Mouse (Mus musculus) myocyte (in vitro differentiated cells): ENCODE results near the gene Lrrtm3.

Source experiments
- CEBPB ChIP-seq: IDR thresholded peaks from 2 replicates; pipeline ENCODE4 v1.6.1; 2011; ENCODE audit warnings: mild to moderate bottlenecking, moderate library complexity; ENCODE audit not compliant: poor library complexity, insufficient read depth, severe bottlenecking
- MYOD1 ChIP-seq, 3 experiments: IDR thresholded peaks; one replicate each; pipeline ENCODE4 v1.6.1; 2011; ENCODE audit warnings: control low read depth in 2 of 3, low read depth in 2 of 3, mild to moderate bottlenecking in 2 of 3, moderate library complexity in 1 of 3; ENCODE audit not compliant: insufficient read length in 2 of 3, control insufficient read depth in 1 of 3
- MYOG ChIP-seq, 3 experiments: IDR thresholded peaks; one replicate each; pipeline ENCODE4 v1.6.1; 2011; ENCODE audit warnings: control low read depth in 2 of 3, low read depth in 2 of 3, mild to moderate bottlenecking in 2 of 3; ENCODE audit not compliant: insufficient read length in 2 of 3, control insufficient read depth in 1 of 3, insufficient read depth in 1 of 3
- POLR2A ChIP-seq: IDR thresholded peaks from one replicate; pipeline ENCODE4 v1.6.1; 2011; ENCODE audit warnings: low read depth, mild to moderate bottlenecking, control low read depth, moderate library complexity; ENCODE audit not compliant: insufficient read length
- POLR2AphosphoS2 ChIP-seq: IDR thresholded peaks from one replicate; pipeline ENCODE4 v1.6.1; 2011; ENCODE audit warnings: low read depth, control low read depth; ENCODE audit not compliant: insufficient read length
- USF1 ChIP-seq: IDR thresholded peaks from one replicate; pipeline ENCODE4 v1.6.1; 2011; ENCODE audit warnings: low read depth, mild to moderate bottlenecking, control low read depth, moderate library complexity

DNA sequence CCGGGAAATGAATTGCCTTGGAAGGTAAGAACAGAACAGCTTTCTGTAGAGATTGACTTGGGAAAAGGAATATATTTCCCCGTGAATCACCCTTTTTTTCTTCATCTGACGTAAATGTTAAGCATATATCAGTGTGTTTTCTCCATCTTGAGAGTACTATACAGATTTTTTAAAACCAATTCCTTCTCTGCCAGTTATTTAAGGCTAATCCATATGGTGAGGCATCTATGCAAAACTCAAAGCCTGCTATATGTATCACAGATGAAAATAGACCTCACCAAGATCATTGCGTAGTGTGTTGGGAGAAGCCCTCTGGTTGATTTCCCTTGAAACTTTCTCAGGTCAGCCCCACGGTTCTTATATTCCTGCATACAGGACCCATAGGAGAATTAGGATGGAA lies 195.5 kb downstream of the Lrrtm3 start:
- TF ChIP-seq POLR2A (no peak), USF1 (no peak), POLR2AphosphoS2 (no peak), MYOD1 (IDR thresholded peaks at IDR 0.05; ENCODE audit: control insufficient read depth in 1 of 3, insufficient read length in 2 of 3, low read depth in 2 of 3) (no peak), CEBPB (no peak), MYOG (IDR thresholded peaks at IDR 0.05; ENCODE audit: control insufficient read depth in 1 of 3, insufficient read depth in 1 of 3, insufficient read length in 2 of 3, low read depth in 2 of 3) (no peak)
